Mouse (Mus musculus) retina, adult 2 months (tissue): Measurements from ENCODE around the gene Drd3.

Experiments
- DNase-seq: peaks from one replicate; pipeline ENCODE4 v3.0.0-alpha.2; 2012; ENCODE audit warnings: low read depth, low spot score

Gene Drd3

DNA sequence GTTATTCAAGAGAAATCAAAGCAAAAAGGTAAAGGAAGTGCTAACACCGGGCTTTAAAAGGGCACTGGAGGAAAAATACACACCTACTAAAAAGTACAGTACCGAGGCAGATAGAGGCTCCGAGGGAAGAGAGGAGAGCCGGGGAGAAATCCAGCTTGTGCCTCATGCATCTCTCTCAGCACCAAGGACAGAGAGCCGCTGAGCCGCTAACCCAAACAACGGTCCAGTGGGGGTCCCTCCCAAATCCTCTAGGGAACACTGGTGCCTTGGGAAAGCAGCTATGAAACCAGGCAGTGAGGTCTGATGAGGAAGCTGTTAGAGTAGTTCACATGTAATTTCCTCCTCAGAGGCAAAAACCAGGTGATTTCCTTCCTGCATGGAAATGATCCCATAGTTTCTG is at the start of gene Drd3:
Gene Drd3 (plus strand): TSS at position 276 of the 400 bp plus-strand sequence.
- DNase-seq: no peak

DNA sequence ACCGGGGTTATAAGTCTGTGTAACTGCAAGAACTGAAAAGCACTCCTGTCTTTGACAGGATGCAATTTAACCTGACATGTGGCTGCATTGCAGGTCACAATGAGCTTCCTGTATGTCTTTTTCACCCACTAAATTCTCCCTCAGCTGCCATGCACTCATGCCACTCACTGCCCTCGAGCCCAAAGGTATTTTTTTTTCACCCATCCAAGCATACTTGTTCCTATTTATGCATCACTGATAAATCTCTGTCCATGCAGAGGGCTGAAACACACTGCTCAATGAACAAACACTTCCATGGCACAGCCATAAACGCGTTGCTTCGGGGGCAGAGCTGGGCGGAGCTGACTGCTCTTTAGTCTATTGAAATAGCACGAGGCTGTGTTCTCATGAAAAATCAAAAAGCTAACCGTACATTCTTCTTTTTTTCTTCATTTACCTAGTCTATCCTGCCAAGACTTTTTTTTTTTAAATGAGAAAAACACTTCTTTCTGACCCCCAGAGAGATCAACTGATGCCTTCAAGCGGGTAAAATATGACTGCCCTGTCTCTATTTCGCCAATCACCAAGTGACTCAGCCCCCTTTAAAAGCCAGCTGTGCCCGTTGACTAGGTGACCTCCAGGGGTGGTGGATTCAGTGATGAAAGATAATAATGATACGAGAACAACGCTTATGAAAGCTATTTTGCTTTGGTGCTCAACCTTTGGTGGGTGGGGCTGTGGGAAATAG is 45.3 kb upstream of the Drd3 start:
- no peak for DNase-seq

DNA sequence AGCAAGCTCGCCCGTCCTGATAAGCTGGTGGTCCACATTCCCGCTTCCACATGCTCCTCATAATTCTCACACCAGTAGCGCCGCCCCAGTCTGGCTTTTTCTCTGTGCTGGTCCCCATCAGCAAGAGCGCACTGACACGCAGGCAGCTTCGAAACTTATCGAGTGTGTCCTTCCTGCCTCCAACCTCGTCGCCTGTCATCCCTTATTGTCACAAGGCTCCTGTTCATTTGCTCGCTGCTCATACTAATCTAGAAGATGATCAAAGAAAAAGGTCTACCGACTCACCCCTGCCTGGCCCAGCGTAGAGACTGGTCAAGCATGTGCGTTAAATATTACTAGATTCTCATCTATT is 44.8 kb upstream of the Drd3 start:
- DNase-seq: no peak

DNA sequence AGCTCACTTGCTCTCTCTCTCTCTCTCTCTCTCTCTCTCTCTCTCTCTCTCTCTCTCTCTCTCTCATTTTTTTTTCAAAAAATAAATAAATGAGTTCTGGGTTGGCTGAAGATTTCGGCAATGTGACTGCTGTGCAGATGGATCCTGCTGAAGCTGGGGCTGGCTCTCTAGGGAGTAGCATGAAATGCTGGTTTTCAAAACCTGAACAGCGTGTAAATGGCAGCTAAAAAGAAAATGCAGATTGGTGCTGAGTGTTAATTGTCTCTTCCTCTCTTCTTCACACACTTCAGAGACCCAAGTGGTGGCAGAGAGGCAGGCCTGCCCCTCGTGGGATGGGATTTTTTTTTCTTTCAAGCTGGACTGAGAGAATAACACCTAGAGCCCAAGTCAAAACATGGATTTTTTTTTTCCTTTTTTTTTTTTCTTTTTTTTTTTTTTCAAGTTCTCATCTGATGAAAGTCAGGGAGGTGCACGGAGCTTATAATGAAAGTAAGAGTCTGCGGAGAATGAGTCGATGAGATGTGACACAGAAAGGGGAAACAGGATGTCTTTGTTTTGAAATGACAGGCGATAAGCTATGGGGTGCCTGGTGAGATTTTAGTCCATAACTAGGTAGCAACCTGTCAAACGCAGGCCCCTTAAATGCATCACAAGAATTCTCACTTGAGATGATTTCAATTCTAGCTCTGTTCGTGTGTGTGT is 44.2 kb upstream of the Drd3 start:
- DNase-seq: no peak

DNA sequence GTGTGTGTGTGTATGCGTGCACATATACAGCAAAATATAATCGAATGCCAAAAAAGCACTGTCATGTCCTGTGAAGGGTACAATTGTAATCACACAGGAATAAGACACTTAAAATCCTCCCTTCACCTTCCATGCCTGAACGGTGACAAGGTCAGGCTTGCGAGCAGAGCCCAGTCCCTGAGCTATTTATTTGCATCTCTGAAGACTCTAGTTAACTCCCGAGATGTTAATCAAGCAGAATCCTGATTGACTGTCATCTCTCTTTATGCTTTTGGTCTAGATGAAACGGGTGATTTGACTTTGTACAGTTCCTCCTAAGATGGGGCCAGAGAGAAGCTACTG is 43.7 kb upstream of the Drd3 start:
- no peak for DNase-seq

DNA sequence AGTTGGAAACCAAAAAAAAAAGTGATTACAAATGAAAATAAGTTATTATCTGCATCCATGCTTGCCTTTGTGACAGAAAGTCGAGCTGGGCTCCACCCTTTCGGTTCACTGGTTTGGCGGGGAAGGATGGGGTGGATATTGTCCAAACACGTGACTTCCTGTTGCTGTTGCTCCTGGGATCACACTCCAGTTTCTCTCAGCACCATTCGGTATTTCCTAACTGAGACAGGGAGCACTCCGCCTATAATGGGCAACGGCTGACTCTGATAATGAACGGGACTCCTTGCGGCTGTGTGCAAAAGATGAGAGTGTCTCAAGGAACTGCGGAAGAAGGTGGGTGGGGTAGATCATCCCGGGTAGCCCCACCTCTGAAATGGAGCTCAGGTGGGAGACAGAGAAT is 43.2 kb upstream of the Drd3 start:
- no peak for DNase-seq

DNA sequence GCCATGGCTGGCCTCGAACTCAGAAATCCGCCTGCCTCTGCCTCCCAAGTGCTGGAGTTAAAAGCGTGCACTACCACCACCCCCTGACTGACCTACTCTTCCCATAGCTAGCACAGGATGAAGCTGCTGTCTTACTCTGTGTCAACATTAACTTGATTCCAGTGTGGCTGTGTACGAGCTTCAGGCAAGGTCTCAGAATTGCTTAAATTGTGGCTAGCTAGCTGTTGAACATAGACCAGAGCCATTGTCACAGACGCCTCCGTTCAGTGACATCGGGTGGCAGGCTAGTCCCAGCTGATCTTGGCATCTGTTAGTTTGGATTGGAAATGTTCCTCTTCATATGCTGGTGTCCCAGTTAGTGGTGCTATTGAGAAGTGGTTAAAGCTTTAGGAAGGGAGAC is 42.5 kb upstream of the Drd3 start:
- no peak for DNase-seq

DNA sequence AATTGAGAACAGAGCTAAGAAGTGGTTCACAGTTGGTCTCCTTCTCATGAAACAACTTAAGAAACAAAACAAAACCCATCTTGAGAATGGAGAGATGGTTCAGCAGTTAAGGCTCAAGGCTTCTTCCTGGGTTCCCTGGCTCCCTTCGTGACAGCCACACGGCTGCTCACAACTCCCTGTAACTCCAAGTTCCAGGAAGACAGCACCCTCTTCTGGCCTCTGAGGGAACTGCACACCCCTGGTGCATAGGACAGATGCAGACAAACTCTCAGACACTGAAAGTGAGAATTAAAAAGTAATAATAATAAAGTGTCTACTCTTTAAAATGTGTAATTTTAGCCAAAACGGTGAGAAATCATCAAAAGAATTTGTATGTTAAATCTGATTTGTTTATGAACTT is 29.4 kb upstream of the Drd3 start:
- no peak for DNase-seq

DNA sequence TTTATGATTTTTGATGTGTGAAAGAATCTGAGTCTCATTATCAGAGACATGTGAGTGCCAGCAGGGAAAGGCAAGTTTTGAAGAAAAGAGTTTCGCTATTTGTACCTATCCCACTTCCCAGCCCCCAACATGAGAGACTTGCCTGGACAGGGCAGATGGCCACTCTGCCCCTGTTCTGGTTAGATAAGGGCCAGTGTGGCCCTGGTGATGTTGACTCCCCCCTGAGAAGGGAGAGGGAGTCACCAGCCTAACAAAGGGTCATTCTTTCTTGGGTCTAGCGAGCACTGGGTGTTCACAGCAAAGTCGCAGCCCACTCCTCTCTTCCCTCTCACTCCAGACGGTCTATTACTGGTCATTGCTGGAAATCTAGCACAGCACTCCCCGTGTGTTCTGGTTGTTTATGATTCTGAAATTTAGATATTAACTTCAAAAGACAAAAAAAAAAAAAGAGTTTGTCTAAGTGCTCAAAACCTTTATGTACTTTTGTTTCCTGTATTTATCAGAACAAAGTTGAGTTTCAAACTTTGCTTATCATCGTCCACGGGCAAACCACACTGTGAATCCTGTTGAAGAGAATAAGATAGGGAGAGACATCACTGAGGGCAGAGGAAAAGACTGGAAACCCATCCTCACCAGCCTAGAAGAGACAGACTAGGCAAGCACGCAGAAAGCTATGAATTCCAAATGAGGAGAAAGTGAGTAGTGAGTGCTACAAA is 24.2 kb upstream of the Drd3 start:
- no peak for DNase-seq

DNA sequence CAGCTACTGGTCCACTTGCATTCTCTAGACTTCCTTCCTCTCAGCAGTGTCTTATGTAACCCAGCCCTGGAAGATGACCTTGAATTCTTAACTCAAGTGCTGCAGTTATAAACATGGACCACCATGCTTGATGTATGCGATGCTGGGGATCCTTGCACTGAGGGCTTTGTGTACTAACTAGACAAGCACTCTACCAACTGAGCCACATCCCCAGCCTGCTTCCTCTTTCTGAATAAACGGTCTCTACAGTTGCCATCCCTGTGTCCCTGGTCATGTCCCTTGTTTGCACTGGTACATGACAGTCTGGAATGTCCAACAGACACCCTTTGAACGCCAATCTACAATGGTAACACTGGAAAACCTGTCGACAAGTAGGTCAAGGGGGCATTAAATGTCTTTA is 23.5 kb upstream of the Drd3 start:
- DNase-seq: no peak

DNA sequence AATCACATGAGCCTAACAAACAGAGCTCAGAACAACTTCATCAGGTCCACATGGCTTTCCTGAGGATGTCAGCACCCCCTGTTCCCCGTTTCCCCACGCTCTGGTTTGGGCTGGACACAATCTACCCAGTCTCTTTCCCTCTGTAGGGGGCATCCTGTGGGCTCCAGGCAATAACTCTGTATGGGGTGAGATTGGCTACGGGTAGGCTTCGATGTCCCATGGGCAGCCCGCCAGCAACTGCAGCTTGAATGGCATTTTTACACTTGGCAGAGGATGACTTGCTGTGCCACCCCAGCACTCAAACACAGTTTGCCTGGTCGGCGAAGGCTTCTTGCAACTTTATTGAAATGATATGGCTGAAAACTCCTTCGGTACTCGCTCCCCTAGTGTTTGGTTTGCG is 21.3 kb upstream of the Drd3 start:
- no peak for DNase-seq

DNA sequence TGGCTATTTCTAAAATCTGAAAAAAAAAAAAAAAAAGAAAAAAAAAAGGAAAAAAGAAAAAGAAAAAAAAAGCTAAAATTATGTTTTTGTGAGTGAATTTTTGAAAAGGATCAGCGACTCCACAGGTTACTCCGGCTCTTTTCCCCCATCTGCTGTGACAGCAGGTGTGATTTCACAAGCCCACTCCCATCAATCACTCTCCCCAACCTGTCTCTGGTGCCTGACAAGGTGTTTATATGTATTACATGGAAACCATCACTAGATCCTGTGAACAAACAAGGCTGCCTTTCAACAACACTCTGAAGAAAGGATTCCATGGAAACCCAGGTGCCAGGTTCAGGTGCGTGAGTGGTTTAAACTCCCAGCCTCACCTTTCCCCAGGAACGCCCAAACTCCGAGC is 20.9 kb upstream of the Drd3 start:
- no peak for DNase-seq

DNA sequence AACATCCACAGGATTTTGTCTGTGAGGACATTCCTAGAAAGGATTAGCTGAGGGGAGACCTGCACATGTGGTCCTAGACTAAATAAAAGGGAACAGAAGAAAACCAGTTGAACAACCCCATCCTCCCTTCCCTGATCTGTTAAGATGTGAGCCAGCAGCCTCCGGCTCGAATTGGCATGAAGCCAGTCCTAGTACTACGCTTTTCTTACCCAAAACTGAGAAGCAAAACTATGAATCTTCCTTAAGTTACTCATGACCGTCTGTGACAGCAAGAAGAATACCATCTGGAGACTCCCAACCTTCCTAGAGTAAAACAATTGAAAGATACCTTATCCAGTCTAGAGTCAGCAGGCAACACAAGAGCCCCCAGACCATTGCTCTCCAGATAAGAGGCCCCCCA is 15.9 kb upstream of the Drd3 start:
- no peak for DNase-seq

DNA sequence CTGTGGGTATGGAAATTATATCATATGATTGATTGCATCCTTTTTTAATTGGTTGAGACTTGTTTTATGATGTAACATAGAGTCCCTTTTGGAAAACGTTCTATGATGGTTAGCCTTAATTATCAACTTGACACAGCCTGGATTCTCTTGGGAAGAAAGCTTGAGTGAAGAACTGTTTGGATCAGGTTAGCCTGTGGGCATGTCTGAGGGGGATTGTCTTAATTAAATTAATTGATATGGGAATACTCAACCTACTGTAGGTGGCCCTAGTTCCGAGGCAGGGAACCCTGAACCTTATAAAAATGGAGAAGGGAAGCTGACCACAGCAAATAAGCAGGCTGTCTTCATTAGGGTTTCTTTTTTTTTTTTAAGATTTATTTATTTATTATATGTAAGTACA is 12.9 kb upstream of the Drd3 start:
- DNase-seq: no peak

DNA sequence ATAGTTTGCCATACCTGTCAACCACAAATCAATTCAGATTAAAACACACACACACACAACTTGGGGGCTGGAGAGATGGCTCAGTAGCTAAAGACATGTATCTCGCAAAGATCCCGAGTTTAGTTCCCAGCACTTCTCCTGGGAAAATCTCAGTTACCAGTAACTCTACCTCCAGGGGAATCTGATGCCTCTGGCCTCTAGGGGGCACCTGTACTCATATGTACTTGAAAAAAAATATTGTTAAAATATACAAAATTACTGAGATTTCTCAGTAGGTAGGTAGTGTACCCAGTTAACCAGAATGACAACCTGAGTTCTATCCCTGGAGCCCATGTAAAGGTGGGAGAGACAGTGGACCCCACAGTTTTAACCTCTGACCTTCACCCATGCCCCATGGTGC is 5.4 kb upstream of the Drd3 start:
- no peak for DNase-seq

DNA sequence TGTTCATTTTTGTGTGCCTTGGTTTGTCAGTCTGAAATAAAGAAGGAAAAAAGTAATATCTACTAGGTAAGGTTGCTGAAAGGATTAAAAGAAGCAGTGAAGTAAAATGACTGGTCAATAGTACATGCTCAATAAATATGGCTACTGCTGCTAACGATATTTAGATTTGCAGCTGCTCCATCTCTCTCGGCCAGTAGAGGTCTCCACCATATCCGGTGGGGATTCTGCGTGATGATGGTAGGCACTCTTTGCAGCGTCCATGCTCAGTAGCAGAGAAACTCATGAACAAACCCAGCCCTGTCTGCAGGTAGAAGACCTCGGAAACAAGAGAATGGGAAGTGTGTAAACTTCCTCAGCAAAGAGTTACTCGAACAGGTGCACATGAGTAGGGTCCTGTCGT is 926 bp upstream of the Drd3 start:
- no peak for DNase-seq

DNA sequence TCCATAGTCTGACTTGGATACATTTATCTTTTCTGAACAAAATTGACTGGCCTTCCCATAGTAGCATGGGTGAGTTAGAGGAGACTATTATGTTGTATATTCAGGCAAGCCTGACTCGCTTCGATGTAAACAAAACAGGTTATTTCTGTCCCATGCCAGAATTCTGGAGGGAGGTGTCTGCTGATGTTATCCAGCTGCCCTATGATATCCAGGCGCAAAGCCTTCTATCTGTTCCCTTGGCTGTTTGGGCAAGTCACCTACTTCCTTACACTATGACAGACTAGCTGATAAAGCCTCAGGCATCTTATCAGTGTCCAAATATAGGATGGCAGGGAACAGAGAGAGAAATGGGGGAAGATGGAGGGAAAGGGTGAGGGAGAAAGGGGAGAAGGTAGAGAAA is 18.5 kb downstream of the Drd3 start:
- DNase-seq: no peak

DNA sequence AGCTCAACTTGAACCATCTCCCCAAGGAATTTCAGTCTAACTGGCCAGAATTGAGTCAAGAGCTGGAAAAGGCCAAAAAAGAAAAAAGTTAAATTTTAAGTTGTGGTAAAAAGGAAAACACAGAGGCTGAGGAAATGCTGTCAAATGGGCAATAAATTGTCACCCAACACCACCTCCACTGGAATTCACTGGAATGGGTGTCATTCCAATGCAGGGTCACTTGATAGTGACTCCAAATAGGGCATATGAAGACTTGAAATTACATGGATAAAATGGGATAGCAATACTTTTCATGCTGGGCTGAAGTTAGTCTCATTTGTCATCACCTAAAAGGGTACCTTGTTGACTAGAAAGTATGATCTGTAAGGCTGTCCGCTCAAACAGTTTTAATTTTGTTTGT is 18.9 kb downstream of the Drd3 start:
- DNase-seq: no peak

DNA sequence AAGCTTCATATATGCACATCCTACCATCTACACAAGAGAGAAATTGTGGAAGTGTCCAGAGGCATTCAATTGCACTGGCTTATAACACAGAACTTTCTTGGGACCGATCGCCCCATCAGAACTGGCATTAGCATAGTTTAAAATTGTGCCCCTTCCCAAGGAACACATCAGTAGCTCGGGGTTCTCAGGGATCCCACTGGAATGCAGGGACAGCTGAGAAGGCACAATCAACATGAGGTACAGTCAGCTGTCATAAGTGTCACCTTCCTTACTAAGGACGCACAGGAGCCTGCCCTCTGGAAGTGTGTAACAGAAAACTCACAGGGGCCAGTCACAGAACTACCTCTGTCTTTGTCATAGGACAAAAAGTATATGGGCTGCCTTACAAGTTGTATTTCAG is 19.7 kb downstream of the Drd3 start:
- no peak for DNase-seq

DNA sequence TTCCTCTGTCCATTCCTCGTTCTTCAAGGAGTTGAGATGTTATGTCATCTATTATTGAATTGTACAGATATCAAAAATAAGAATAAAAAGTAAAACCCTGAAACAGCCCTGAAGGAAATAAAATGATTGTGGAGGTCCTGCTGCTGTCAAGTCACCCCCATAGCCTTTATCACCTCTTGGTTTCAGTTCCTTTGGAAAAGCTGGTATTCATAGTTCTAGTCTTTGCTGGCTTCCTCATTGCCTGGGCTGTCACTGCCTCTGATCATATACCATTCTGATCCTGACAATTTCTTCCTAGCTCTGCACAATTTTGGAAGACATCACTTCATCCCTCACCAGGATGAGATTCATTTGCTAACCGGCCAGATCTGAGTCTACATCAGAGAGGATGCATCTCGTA is 23.1 kb downstream of the Drd3 start:
- DNase-seq: no peak

DNA sequence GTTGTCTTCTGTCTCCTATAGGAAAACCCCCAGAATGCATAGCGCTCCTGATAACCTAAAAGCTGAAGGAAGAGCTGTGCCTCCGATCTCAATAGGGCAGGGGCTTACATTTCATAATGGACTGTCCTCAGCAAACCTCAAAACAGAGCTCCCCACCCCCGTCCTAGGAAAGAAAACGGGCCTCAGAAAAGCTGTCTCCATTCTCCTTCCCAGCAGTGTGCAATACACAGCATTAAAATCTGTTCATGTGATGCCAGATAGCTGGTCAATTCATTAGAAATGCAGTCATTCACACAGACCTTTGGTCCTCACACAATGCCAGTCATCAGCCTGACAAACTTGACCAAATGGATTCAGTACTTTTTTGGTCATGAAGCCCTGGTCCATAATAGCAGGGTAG is 45.7 kb downstream of the Drd3 start:
- no peak for DNase-seq

DNA sequence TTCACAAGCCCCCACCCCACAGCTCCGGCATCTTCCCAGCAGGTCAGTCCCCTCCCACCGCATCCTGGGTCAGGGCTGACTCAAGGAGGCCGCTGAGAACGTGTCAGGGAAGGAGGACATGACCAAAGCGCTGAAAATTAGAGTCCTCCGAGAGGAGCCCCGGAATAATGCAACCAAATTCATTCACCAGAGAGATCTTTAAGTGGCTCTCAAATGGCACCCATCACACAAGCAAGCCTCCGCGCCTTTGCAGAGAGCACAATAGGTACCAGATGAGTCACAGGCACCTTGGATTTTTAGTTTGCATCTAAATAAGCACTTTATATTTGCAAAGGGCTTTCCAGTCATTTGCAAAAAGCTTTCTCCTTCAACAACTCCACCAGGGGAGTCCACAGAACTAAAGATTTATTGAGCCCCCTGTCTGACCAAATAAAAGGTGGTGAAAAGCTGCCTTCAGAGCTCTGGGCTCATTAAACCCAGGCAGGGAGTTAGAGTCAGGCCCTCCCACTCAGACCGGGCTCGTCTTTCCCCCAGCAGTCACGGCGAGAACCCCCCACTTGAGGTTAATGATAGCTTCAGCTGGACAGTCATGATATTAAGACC is 46.4 kb downstream of the Drd3 start:
- DNase-seq: no peak

DNA sequence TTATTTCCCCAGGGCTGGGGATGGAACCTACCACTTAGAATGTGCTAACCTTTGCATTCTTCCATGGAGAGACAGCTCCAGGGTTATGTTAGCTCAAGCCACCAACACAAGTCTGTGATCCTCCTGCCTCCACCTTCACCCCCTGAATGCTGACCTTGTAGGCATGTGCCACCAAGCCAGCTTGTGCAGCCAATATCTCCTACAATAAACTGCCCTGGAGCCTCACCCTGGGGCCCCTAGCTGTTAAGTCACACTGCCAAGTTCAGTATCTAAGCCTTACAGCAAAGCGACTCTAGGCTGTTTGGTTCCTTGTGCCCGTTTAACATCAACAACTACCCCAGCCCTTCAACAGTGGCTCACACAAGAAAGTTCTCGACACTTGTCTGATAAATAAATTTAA is 47.3 kb downstream of the Drd3 start:
- no peak for DNase-seq
